Mouse (Mus musculus): Measurements from ENCODE around the gene Chchd6. TPM values are rescaled to one million over a fixed set of nuclear protein-coding genes. Genes with fewer than 3 reads are reported as not detected.

Chchd6 gene
- total RNA-seq, 2 experiments from 2014 or later: 1.7 to 3.8 TPM

GRCm38 (mm10) chr6:89538102-89538751 is 57.2 kb downstream of the Chchd6 start:
- ATAC-seq (replicated peaks; ENCODE audit: low FRiP score, poor library complexity, severe bottlenecking): no peak

GRCm38 (mm10) chr6:89535626-89536225 is 59.7 kb downstream of the Chchd6 start:
- ATAC-seq (replicated peaks; ENCODE audit: low FRiP score, poor library complexity, severe bottlenecking): no peak

DNA sequence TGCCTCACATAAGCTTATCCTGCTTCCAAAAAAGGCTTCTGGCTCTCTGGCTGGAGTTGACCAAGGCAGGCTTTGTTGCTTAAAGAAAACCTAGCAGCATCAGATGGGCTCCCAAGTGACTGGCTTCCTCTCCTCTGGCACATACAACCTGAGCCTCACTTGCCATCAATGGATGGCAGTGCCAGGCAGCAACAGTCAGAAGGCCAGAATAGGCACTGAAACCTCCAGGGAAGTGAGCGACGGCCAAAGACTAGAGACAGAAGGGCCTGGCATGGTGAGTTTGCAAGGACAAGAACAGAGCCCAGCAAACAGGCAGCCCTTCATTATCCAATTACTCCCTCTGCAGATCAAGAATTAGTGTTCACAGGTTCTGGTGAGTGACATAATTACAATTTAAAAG is 70.7 kb downstream of the Chchd6 start:
- ATAC-seq (replicated peaks; ENCODE audit: low FRiP score, poor library complexity, severe bottlenecking): no peak

GRCm38 (mm10) chr6:89510154-89510553 is 85.3 kb downstream of the Chchd6 start:
- ATAC-seq (replicated peaks; ENCODE audit: low FRiP score, poor library complexity, severe bottlenecking): no peak

- no peak for ATAC-seq (replicated peaks; ENCODE audit: low FRiP score, poor library complexity, severe bottlenecking)
These were observed 86.7 kb downstream of the Chchd6 start for GRCm38 (mm10) chr6:89508725-89509124.

DNA sequence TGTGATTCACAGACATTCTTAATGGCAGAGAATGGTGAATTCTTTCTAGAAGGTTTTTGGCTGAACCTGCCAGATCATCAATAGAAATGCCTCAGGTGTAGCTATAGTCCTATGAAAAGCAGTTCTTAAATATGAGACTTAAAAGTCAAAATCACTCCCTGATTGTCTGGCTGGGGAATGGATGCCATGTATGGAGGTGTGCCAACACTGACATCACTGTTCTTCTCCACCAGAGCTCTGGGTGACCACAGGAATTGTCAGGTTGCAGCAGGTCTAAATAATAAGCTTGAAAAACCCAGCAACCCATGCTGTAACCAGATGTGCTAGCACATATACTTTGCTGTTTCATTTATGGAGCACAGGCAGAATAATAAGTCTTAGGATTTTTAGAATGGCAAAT is 87.2 kb downstream of the Chchd6 start:
- no peak for ATAC-seq (replicated peaks; ENCODE audit: low FRiP score, poor library complexity, severe bottlenecking)

DNA sequence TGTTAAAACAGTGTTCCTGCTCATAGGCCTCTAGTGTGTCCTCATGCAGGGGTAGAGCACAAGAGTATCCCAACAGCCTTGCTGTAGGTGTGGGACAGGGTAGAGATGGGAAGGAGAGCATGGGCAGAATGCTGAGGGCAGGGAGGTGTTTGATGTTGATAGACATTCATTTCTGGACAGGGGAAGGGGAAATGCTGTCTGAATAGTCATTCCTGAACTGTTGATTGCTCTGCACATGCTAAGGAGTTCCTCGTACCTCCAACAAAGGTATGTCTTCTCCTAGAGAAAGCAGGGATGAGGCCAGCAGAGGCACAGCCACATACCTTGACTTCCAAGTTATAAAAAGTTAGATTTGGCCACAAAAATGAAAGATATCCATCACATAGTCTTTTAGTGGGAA is 95.5 kb downstream of the Chchd6 start:
- ATAC-seq (replicated peaks; ENCODE audit: low FRiP score, poor library complexity, severe bottlenecking): no peak

- ATAC-seq (replicated peaks; ENCODE audit: low FRiP score, poor library complexity, severe bottlenecking): no peak
These were observed 96.5 kb downstream of the Chchd6 start for GRCm38 (mm10) chr6:89498764-89499516.

DNA sequence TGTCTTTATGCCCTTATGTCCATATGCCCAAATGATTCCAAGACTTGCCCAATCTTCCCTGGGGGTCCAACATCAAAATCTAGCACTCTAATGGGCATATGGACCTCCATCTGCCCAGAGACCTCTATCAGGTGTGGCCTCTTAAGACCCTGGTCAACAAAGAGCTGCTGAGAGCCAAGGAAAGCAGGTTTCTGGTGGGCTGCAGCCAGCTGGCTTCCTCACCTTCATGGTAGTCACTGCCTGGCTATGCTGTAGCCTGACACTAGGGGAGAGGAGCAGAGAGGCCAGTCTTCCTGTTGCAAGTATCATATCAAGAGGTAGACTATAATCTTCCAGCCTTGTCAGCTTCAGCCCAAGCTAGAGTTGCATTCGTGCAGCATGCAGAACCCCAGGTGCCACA is 98.5 kb downstream of the Chchd6 start:
- ATAC-seq (replicated peaks; ENCODE audit: low FRiP score, poor library complexity, severe bottlenecking): no peak

GRCm38 (mm10) chr6:89492368-89492767 is 103.1 kb downstream of the Chchd6 start:
- no peak for ATAC-seq (replicated peaks; ENCODE audit: low FRiP score, poor library complexity, severe bottlenecking)

GRCm38 (mm10) chr6:89490369-89490768 is 105.1 kb downstream of the Chchd6 start:
- ATAC-seq (replicated peaks; ENCODE audit: low FRiP score, poor library complexity, severe bottlenecking): no peak

DNA sequence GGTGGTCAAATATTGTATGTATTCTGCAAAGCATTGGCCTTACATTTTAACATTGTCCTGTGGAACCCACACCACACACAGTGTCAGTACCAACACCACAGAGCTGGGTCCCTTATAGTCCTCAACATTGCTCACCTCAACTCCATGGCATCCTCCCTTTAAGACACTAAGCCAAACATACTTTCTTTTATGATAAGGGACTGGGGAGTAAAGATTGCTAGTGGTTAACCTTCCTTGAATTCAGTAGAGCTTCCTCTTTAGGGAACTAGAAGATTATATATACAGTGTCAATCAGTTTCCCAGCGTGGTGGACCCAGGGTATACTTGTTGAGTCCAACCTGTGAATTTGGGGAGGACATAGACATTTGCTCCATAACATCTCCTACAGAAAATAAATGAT is 105.9 kb downstream of the Chchd6 start:
- ATAC-seq (replicated peaks; ENCODE audit: low FRiP score, poor library complexity, severe bottlenecking): no peak

DNA sequence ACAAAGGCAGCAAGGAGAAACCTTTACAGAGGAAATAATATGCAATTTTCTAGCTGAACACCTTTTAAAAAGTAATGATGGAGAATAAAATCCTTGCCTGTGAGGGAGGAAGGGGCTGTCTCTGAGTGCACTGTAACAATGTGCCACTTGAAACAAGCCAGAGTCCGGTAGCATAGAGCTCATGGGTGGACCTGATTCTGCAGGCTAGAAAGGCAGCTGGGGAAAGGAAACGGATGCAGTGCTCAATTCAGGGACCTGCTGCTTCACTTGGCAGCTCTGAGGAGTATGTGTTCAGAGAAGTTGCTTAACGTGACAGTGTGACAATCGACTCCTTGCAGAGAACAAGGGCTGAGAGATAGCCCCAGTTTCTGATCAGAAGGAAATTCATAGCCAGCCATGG is 109.4 kb downstream of the Chchd6 start:
- ATAC-seq (replicated peaks; ENCODE audit: low FRiP score, poor library complexity, severe bottlenecking): no peak

DNA sequence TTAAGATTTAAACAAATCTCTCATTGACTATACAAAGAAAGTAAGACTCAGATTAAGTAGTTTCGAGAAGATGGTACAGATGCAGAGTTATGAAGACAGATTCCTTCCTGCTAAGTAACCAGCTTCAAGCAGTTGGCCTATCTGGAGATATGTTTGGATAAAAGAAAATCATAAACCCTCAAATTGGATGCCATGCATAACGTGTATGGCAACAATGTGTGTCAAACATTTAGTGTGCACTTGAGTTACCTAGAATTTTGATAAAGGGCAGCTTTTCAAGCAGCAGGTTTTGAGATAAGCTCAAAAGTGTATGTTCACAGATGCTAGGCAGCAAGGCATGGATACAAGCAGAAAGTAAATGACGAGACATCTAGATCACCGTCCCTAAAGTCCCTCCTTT is 114.3 kb downstream of the Chchd6 start:
- ATAC-seq (replicated peaks; ENCODE audit: low FRiP score, poor library complexity, severe bottlenecking): no peak

GRCm38 (mm10) chr6:89467908-89468307 is 127.5 kb downstream of the Chchd6 start:
- no peak for ATAC-seq (replicated peaks; ENCODE audit: low FRiP score, poor library complexity, severe bottlenecking)

- ATAC-seq (replicated peaks; ENCODE audit: low FRiP score, poor library complexity, severe bottlenecking): no peak
These were observed 128.2 kb downstream of the Chchd6 start for GRCm38 (mm10) chr6:89467290-89467689.

GRCm38 (mm10) chr6:89466875-89467274 is 128.6 kb downstream of the Chchd6 start:
- ATAC-seq (replicated peaks; ENCODE audit: low FRiP score, poor library complexity, severe bottlenecking): no peak

DNA sequence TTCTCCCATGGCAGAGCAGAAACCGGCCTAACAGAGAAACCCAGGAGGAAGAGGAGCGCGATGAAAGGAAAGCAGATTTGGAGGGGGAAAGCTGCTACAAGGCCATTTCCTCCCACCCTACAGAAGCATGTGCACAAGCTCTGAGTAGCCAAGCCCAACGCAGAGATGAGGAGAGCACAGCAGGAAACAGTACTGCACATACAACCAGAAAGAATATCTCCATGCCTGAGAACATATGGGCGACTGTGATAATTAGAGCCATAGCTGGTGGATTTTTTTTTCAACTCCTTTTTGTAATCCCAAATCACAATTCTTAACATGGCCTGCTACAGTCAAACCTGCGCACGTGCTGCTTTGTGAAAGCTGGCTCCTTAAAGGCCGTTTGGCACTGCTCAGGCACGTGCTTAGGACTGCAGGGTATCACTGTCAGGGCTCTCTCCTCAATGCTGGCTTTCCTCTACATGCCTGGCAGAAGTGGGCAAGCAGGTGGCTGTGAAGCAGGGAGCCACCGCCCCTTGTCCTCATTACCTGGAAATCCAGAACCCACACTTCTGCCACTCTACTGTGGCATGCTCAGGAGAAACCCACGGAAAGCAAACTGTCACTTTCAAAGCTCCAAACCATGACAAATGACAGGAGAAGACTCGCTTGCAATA is 129.3 kb downstream of the Chchd6 start:
- ATAC-seq (replicated peaks; ENCODE audit: low FRiP score, poor library complexity, severe bottlenecking): no peak

GRCm38 (mm10) chr6:89462223-89462760 is 133.2 kb downstream of the Chchd6 start:
- ATAC-seq (replicated peaks; ENCODE audit: low FRiP score, poor library complexity, severe bottlenecking): no peak

Measured in erythroblast, adult 5-6 weeks (primary cell).